In the genomic region with DNA sequence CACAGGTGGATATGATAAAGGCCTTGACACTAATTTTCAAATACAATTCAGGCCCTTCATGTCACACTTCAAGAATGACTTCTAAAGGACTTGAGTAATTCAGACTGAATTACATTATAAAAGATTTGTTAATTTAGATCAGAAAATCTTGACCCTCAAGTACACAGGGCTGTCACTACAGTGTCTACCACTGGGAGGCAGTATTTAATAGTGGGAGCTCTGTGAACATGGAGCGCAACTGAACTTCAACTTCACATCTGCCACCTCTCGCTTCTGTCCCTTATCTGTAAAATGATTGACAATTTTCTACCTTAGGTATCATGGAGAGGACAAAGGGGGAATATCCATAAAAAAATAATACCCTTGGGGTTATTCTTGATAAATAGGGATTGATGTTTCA, we compare ENCODE assay signal across 8 mouse cellular contexts. TPM values are rescaled to one million over a fixed set of nuclear protein-coding genes. Genes with fewer than 3 reads are reported as not detected.
DNase-seq lines count a peak whose midpoint lies in the region; ATAC-seq and TF ChIP-seq lines count a peak whose summit lies in the region.

No protein-coding gene starts in this region.

- no peak overlapping the region for H3K4me3 ChIP-seq in kidney, postnatal 0 days (replicated peaks; ENCODE audit: low read depth, low read length)
- H3K4me3 ChIP-seq in kidney, embryonic 15.5 days (replicated peaks), result no peak overlapping the region
- H3K4me3 ChIP-seq in CH12.LX (replicated peaks in 1 of 3; ENCODE audit: low read depth in 2 of 3, low read length in 2 of 3, poor library complexity in 1 of 3), result no peak overlapping the region
- H3K4me3 ChIP-seq in forebrain, embryonic 15.5 days, result no peak overlapping the region

- TF ChIP-seq EP300 in CH12.LX (IDR thresholded peaks at IDR 0.05; ENCODE audit: low read length), result no peak

- in situ Hi-C loops in CH12.LX (cut with MboI; ENCODE audit: low pct_ligation_motif_present, low pct_unique_long_range_greater_than_20kb, low sequenced_read_pairs), result loop anchor here (25.0 kb wide), 2 partner anchors 326 to 426 kb away; no protein-coding TSS in a partner anchor

- intact Hi-C loops in left cerebral cortex, postnatal 10 days (cut with DNase I), result loop anchor here (5.0 kb wide), 1 partner anchor 581 kb away; no protein-coding TSS in a partner anchor

- H3K9ac ChIP-seq in kidney, postnatal 0 days (ENCODE audit: low read depth, low read length), result no peak overlapping the region
- H3K9ac ChIP-seq in kidney, embryonic 15.5 days, result no peak overlapping the region
- H3K9ac ChIP-seq in CH12.LX (ENCODE audit: insufficient read depth, low read depth), result no peak overlapping the region
- no peak overlapping the region for H3K9ac ChIP-seq in forebrain, embryonic 15.5 days (replicated peaks)

- ATAC-seq in kidney, postnatal 0 days (replicated peaks; ENCODE audit: low FRiP score, low read depth), result no peak
- ATAC-seq in kidney, embryonic 15.5 days (replicated peaks; ENCODE audit: low FRiP score), result no peak
- no peak for ATAC-seq in forebrain, embryonic 15.5 days (replicated peaks)

- no peaks in the 10 kb centered on the region for H3K79me2 ChIP-seq in CH12.LX (replicated peaks; ENCODE audit: control insufficient read depth, extremely low read depth, insufficient read depth, poor library complexity, severe bottlenecking)

- no peak overlapping the region for H3K27ac ChIP-seq in kidney, postnatal 0 days
- H3K27ac ChIP-seq in kidney, embryonic 15.5 days, result no peak overlapping the region
- H3K27ac ChIP-seq in CH12.LX (ENCODE audit: insufficient read depth, low read depth), result no peak overlapping the region
- no peak overlapping the region for H3K27ac ChIP-seq in forebrain, embryonic 15.5 days (replicated peaks)

- dilution Hi-C loops in CH12.LX (cut with MboI; ENCODE audit: extremely low pct_ligation_motif_present, extremely low pct_unique_long_range_greater_than_20kb, low sequenced_read_pairs), result no loop called here

- TF ChIP-seq CTCF in kidney, postnatal 0 days (IDR thresholded peaks at IDR 0.05; ENCODE audit: low read depth), result peak; percentile 86
- peak; percentile 60 to 90; a peak in 3 of 4 replicates for TF ChIP-seq CTCF in CH12.LX (conservative IDR thresholded peaks at IDR 0.05 in 1 of 2, IDR thresholded peaks at IDR 0.05 in 1 of 2; ENCODE audit: low read depth in 2 of 2, low read length in 2 of 2)

- 0 out of 2 replicates have a peak, but pooled peaks cover 2% of the 10 kb centered on the region for H3K4me1 ChIP-seq in kidney, postnatal 0 days (replicated peaks; ENCODE audit: insufficient read depth, low read length)
- H3K4me1 ChIP-seq in kidney, embryonic 15.5 days, result peaks cover 5% of the 10 kb centered on the region; the same call in 1 of the 2 replicates
- peaks cover 2 to 7% of the 10 kb centered on the region in 2 experiments; a peak in 2 of 4 replicates for H3K4me1 ChIP-seq in CH12.LX (ENCODE audit: control insufficient read depth in 1 of 2, insufficient read depth in 2 of 2)
- H3K4me1 ChIP-seq in forebrain, embryonic 15.5 days, result 0 out of 2 replicates have a peak, but pooled peaks cover 2% of the 10 kb centered on the region

- peak; percentile 79 for DNase-seq in kidney, postnatal 0 days (ENCODE audit: low spot score)
- DNase-seq in CH12.LX (ENCODE audit: extremely low read depth) (peak; percentile 51), adipocyte (ENCODE audit: low spot score) (peak; percentile 81)
- peak; percentile 44 for DNase-seq in gastrocnemius, postnatal 10 days
- peak; percentile 41 to 50 for DNase-seq in left cerebral cortex, postnatal 10 days (ENCODE audit: extremely low spot score in 1 of 2, low spot score in 2 of 2)
- DNase-seq in spleen, postnatal 36 days (ENCODE audit: low spot score in 2 of 2), result peak; percentile 24 to 41

- H3K4me2 ChIP-seq in kidney, postnatal 0 days (ENCODE audit: low read length), result no peak overlapping the region
- H3K4me2 ChIP-seq in kidney, embryonic 15.5 days, result no peak overlapping the region
- no peak overlapping the region for H3K4me2 ChIP-seq in CH12.LX (ENCODE audit: insufficient read depth, low read depth, poor library complexity, severe bottlenecking)
- no peak overlapping the region for H3K4me2 ChIP-seq in forebrain, embryonic 15.5 days (replicated peaks)

- no peaks in the 10 kb centered on the region for H3K9me3 ChIP-seq in kidney, postnatal 0 days (replicated peaks; ENCODE audit: low read length)
- no peaks in the 10 kb centered on the region for H3K9me3 ChIP-seq in kidney, embryonic 15.5 days (replicated peaks)
- no peaks in the 10 kb centered on the region for H3K9me3 ChIP-seq in CH12.LX (replicated peaks; ENCODE audit: low read length)
- no peaks in the 10 kb centered on the region for H3K9me3 ChIP-seq in forebrain, embryonic 15.5 days

- peak; percentile 90 for TF ChIP-seq RAD21 in CH12.LX (IDR thresholded peaks at IDR 0.05; ENCODE audit: low read depth, low read length)

- no peak for TF ChIP-seq POLR2A in CH12.LX (IDR thresholded peaks at IDR 0.05; ENCODE audit: low read depth, low read length)

- peaks cover 11% of the 10 kb centered on the region; the same call in 1 of the 2 replicates for H3K36me3 ChIP-seq in kidney, postnatal 0 days (ENCODE audit: insufficient read depth, low read length)
- peaks cover 16% of the 10 kb centered on the region for H3K36me3 ChIP-seq in kidney, embryonic 15.5 days
- H3K36me3 ChIP-seq in CH12.LX (replicated peaks in 1 of 2; ENCODE audit: control insufficient read depth in 1 of 2, insufficient read depth in 1 of 2, low read length in 1 of 2), result peaks cover 6 to 10% of the 10 kb centered on the region in 2 experiments
- H3K36me3 ChIP-seq in forebrain, embryonic 15.5 days, result no peaks in the 10 kb centered on the region

- H3K27me3 ChIP-seq in kidney, postnatal 0 days (ENCODE audit: insufficient read depth, low read length), result no peaks in the 10 kb centered on the region
- no peaks in the 10 kb centered on the region for H3K27me3 ChIP-seq in kidney, embryonic 15.5 days
- H3K27me3 ChIP-seq in CH12.LX (replicated peaks), result no peaks in the 10 kb centered on the region
- no peaks in the 10 kb centered on the region for H3K27me3 ChIP-seq in forebrain, embryonic 15.5 days

- WGBS in kidney, postnatal 0 days, result 37% methylated on average over 2 of the region's 2 CpGs
- 25% methylated on average over 2 of the region's 2 CpGs for WGBS in kidney, embryonic 15.5 days
- 23% methylated on average over 2 of the region's 2 CpGs for WGBS in forebrain, embryonic 15.5 days

TF ChIP-seq in CH12.LX, 34 proteins besides CTCF, POLR2A, EP300 and RAD21:
- TF ChIP-seq CHD1 (IDR thresholded peaks at IDR 0.05; ENCODE audit: low read depth, low read length), result no peak
- peak; percentile 79 for TF ChIP-seq SMC3 (IDR thresholded peaks at IDR 0.05; ENCODE audit: low read depth, low read length)

RNA-seq across cellular contexts. Expression of a gene that starts 8.7 kb away (rescaled TPM):
- 9.5 and 9.8 TPM in 2 replicates for polyA plus RNA-seq in kidney, postnatal 0 days (2015; fragmentation: Nextera tagmentation; extraction: Ambion mirVana)
- polyA plus RNA-seq in kidney, embryonic 15.5 days (2015; fragmentation: Nextera tagmentation; extraction: Ambion mirVana), result 8.9 and 9.8 TPM in 2 replicates
- total RNA-seq in CH12.LX (2012; rRNA removed) (10.2 and 10.8 TPM in 2 replicates), CH12.LX (2014; rRNA removed) (9.8 and 11.1 TPM in 2 replicates)
- polyA plus RNA-seq in CH12.LX (2012; ENCODE audit: insufficient read length, low read depth), result 5.8 and 6.8 TPM in 2 replicates
- 1 to 10 TPM; 6.0 to 7.5 TPM for total RNA-seq in gastrocnemius, postnatal 10 days (2021)
- 10 to 100 TPM in 1 of 2 experiments, 1 to 10 TPM in 1; 9.1 to 11.0 TPM for total RNA-seq in left cerebral cortex, postnatal 10 days (2021)
- polyA plus RNA-seq in forebrain, embryonic 15.5 days (2015; fragmentation: Nextera tagmentation; extraction: Ambion mirVana), result 9.6 and 10.2 TPM in 2 replicates

RNA-seq across cellular contexts. Expression of a gene that starts 10.9 kb away (rescaled TPM):
- polyA plus RNA-seq in kidney, postnatal 0 days (2015; fragmentation: Nextera tagmentation; extraction: Ambion mirVana), result 19.8 and 20.8 TPM in 2 replicates
- 28.5 and 29.1 TPM in 2 replicates for polyA plus RNA-seq in kidney, embryonic 15.5 days (2015; fragmentation: Nextera tagmentation; extraction: Ambion mirVana)
- total RNA-seq in CH12.LX (2012; rRNA removed), result 0.68 and 0.84 TPM in 2 replicates
- total RNA-seq in CH12.LX (2014; rRNA removed), result 0.95 and 1.1 TPM in 2 replicates
- polyA plus RNA-seq in CH12.LX (2012; ENCODE audit: insufficient read length, low read depth), result 0.50 and 1.3 TPM in 2 replicates
- total RNA-seq in gastrocnemius, postnatal 10 days (2021), result 10 to 100 TPM; 20.9 to 26.6 TPM
- total RNA-seq in left cerebral cortex, postnatal 10 days (2021), result 10 to 100 TPM in 1 of 2 experiments, 1 to 10 TPM in 1; 8.1 to 10.7 TPM
- 6.6 and 7.4 TPM in 2 replicates for polyA plus RNA-seq in forebrain, embryonic 15.5 days (2015; fragmentation: Nextera tagmentation; extraction: Ambion mirVana)

RNA-seq across cellular contexts. Expression of a gene that starts 19.9 kb away (rescaled TPM):
- polyA plus RNA-seq in kidney, postnatal 0 days (2015; fragmentation: Nextera tagmentation; extraction: Ambion mirVana), result 7.0 and 8.2 TPM in 2 replicates
- 6.2 and 8.6 TPM in 2 replicates for polyA plus RNA-seq in kidney, embryonic 15.5 days (2015; fragmentation: Nextera tagmentation; extraction: Ambion mirVana)
- total RNA-seq in CH12.LX (2012; rRNA removed) (0.34 TPM in 1 of 2 replicates, not detected in the other), CH12.LX (2014; rRNA removed) (0.59 TPM in 1 of 2 replicates, not detected in the other)
- polyA plus RNA-seq in CH12.LX (2012; ENCODE audit: insufficient read length, low read depth), result 0.04 and 0.15 TPM in 2 replicates
- 10 to 100 TPM; 14.3 to 15.9 TPM for total RNA-seq in gastrocnemius, postnatal 10 days (2021)
- total RNA-seq in left cerebral cortex, postnatal 10 days (2021), result 100 to 1,000 TPM; 198 to 206 TPM
- polyA plus RNA-seq in forebrain, embryonic 15.5 days (2015; fragmentation: Nextera tagmentation; extraction: Ambion mirVana), result 135 TPM in 2 replicates

Comparison
In these comparisons a context has a peak if more than half of its experiments do, and no peak if none do; other contexts are left out.
1. RNA of a gene that starts 19.9 kb away (polyA plus RNA-seq): 135 TPM in forebrain, embryonic 15.5 days; 6.2 to 8.6 TPM in kidney, embryonic 15.5 days, 7.0 to 8.2 TPM in kidney, postnatal 0 days and 0.04 to 0.15 TPM in CH12.LX; every median in the first group is over 10 times any median in the second.
2. Peak in every context shown above with its lines, with median percentiles within 50 percentile points of each other: DNase-seq.